Mouse (Mus musculus) kidney, embryonic 14.5 days (tissue): Measurements from ENCODE around the gene Lnx1. TPM values are rescaled to one million over a fixed set of nuclear protein-coding genes. Genes with fewer than 3 reads are reported as not detected.

ENCODE experiments used
- ATAC-seq: fragments of 200-750 bp; cut with Nextera tagmentation; 2 replicates; pipeline ENCODE4 v1.8.0; 2017; ENCODE audit warnings: moderate number of reproducible peaks, mild to moderate bottlenecking, moderate TSS enrichment, moderate library complexity; ENCODE audit not compliant: low FRiP score, low TSS enrichment
- H3K27ac ChIP-seq: fragments of 300-500 bp; sonication (generic); 2 replicates; pipeline ENCODE4 v1.5.1; 2014; ENCODE audit warnings: low read depth, mild to moderate bottlenecking, low read length, moderate library complexity, mixed read lengths
- H3K27me3 ChIP-seq: fragments of 300-500 bp; sonication (generic); 2 replicates; pipeline ENCODE4 v1.6.1; 2014; ENCODE audit warnings: mild to moderate bottlenecking, low read length; ENCODE audit not compliant: control insufficient read depth, insufficient read depth
- H3K36me3 ChIP-seq: fragments of 300-500 bp; sonication (generic); 2 replicates; pipeline ENCODE4 v1.6.1; 2014; ENCODE audit warnings: low read length, mixed read lengths; ENCODE audit not compliant: control insufficient read depth, insufficient read depth
- H3K4me1 ChIP-seq: fragments of 300-500 bp; sonication (generic); 2 replicates; pipeline ENCODE4 v1.6.1; 2014; ENCODE audit warnings: low read length, mixed read lengths; ENCODE audit not compliant: control insufficient read depth, insufficient read depth
- H3K4me2 ChIP-seq: fragments of 300-500 bp; sonication (generic); replicated peaks from 2 replicates; pipeline ENCODE4 v1.6.1; 2014; ENCODE audit warnings: low read depth, mild to moderate bottlenecking, low read length
- H3K4me3 ChIP-seq: fragments of 300-500 bp; sonication (generic); 2 replicates; pipeline ENCODE4 v1.5.1; 2014; ENCODE audit warnings: mild to moderate bottlenecking, low read length
- H3K9ac ChIP-seq: fragments of 300-500 bp; sonication (generic); 2 replicates; pipeline ENCODE4 v1.6.1; 2014; ENCODE audit warnings: low read depth, mild to moderate bottlenecking, low read length, moderate library complexity
- H3K9me3 ChIP-seq: fragments of 300-500 bp; sonication (generic); 2 replicates; pipeline ENCODE4 v1.6.1; 2016; ENCODE audit warnings: low read length; ENCODE audit not compliant: control insufficient read depth
- WGBS: fragments of 180-500 bp; shearing (Covaris S2); extraction: QIAGEN DNeasy Blood & Tissue Kit; methylation state at CpG from one replicate; pipeline ENCODE4 v1.1.7; 2014; 5-methylcytosine and 5-hydroxymethylcytosine counted together
- polyA plus RNA-seq: library from polyadenylated mRNA; unstranded; fragments of >200 nt; fragmentation: Nextera tagmentation; extraction: Ambion mirVana; gene quantifications from 2 replicates; pipeline ENCODE4 v1.2.1, GENCODE M21; 2014

Lnx1 gene
- polyA plus RNA-seq, 1 experiment from 2014 or later = 2.3 TPM

GRCm38 (mm10) chr5:74729567-74729966 is 26.9 kb upstream of the Lnx1 start:
- WGBS = 77% methylated on average over 6 of the region's 6 CpGs
- no peak overlapping the region for H3K9ac ChIP-seq
- H3K27ac ChIP-seq = no peak overlapping the region
- no peak for ATAC-seq
- no peak overlapping the region for H3K4me3 ChIP-seq
- no peaks in the 10 kb centered on the region; the same call in 1 of the 2 replicates for H3K9me3 ChIP-seq
- no peak overlapping the region for H3K4me2 ChIP-seq
- no peaks in the 10 kb centered on the region for H3K36me3 ChIP-seq
- H3K4me1 ChIP-seq = 0 out of 2 replicates have a peak, but pooled peaks cover 7% of the 10 kb centered on the region
- H3K27me3 ChIP-seq = 0 out of 2 replicates have a peak, but pooled peaks cover 2% of the 10 kb centered on the region

GRCm38 (mm10) chr5:74728186-74728585 is 25.5 kb upstream of the Lnx1 start:
- H3K4me1 ChIP-seq = no peaks in the 10 kb centered on the region
- H3K4me2 ChIP-seq = no peak overlapping the region
- no peaks in the 10 kb centered on the region for H3K36me3 ChIP-seq
- no peaks in the 10 kb centered on the region for H3K27me3 ChIP-seq
- ATAC-seq = no peak
- no peak overlapping the region for H3K4me3 ChIP-seq
- H3K27ac ChIP-seq = no peak overlapping the region
- no peaks in the 10 kb centered on the region; the same call in 1 of the 2 replicates for H3K9me3 ChIP-seq
- H3K9ac ChIP-seq = no peak overlapping the region
- WGBS = 39% methylated on average over 6 of the region's 6 CpGs

- no peak for ATAC-seq
- 76% methylated on average over 8 of the region's 8 CpGs for WGBS
These were observed 24.6 kb upstream of the Lnx1 start for GRCm38 (mm10) chr5:74727319-74727718.

GRCm38 (mm10) chr5:74725541-74725940 is 22.8 kb upstream of the Lnx1 start:
- no peak overlapping the region for H3K27ac ChIP-seq
- no peak overlapping the region for H3K4me3 ChIP-seq
- H3K4me1 ChIP-seq = no peaks in the 10 kb centered on the region
- H3K9ac ChIP-seq = no peak overlapping the region
- ATAC-seq = no peak
- 36% methylated on average over 4 of the region's 4 CpGs for WGBS
- H3K27me3 ChIP-seq = no peaks in the 10 kb centered on the region
- H3K4me2 ChIP-seq = no peak overlapping the region
- no peaks in the 10 kb centered on the region for H3K36me3 ChIP-seq
- no peaks in the 10 kb centered on the region; the same call in 1 of the 2 replicates for H3K9me3 ChIP-seq

More at GRCm38 (mm10) chr5:74727319-74727718, 24.6 kb upstream of the Lnx1 start:
- H3K4me2 ChIP-seq = no peak overlapping the region
- H3K27ac ChIP-seq = no peak overlapping the region
- H3K4me1 ChIP-seq = no peaks in the 10 kb centered on the region
- H3K27me3 ChIP-seq = no peaks in the 10 kb centered on the region
- H3K9me3 ChIP-seq = no peaks in the 10 kb centered on the region; the same call in 1 of the 2 replicates
- H3K4me3 ChIP-seq = no peak overlapping the region
- H3K9ac ChIP-seq = no peak overlapping the region
- H3K36me3 ChIP-seq = no peaks in the 10 kb centered on the region

GRCm38 (mm10) chr5:74721816-74722215 is 19.1 kb upstream of the Lnx1 start:
- H3K4me1 ChIP-seq = no peaks in the 10 kb centered on the region
- no peak overlapping the region for H3K27ac ChIP-seq
- no peak overlapping the region for H3K9ac ChIP-seq
- WGBS = 69% methylated on average over 3 of the region's 3 CpGs
- H3K36me3 ChIP-seq = no peaks in the 10 kb centered on the region
- no peak overlapping the region for H3K4me3 ChIP-seq
- no peaks in the 10 kb centered on the region; the same call in 1 of the 2 replicates for H3K9me3 ChIP-seq
- no peak overlapping the region for H3K4me2 ChIP-seq
- ATAC-seq = no peak
- no peaks in the 10 kb centered on the region for H3K27me3 ChIP-seq

GRCm38 (mm10) chr5:74720661-74721060 is 17.9 kb upstream of the Lnx1 start:
- ATAC-seq = no peak
- H3K36me3 ChIP-seq = no peaks in the 10 kb centered on the region
- H3K4me3 ChIP-seq = no peak overlapping the region
- no peak overlapping the region for H3K27ac ChIP-seq
- 71% methylated on average over 9 of the region's 9 CpGs for WGBS
- no peak overlapping the region for H3K9ac ChIP-seq
- no peaks in the 10 kb centered on the region for H3K27me3 ChIP-seq
- H3K9me3 ChIP-seq = no peaks in the 10 kb centered on the region; the same call in 1 of the 2 replicates
- H3K4me2 ChIP-seq = no peak overlapping the region
- no peaks in the 10 kb centered on the region for H3K4me1 ChIP-seq

- ATAC-seq = no peak
- Histone ChIP-seq H3K9me3 (no peaks in the 10 kb centered on the region), H3K4me3 (no peak overlapping the region), H3K27me3 (no peaks in the 10 kb centered on the region), H3K27ac (no peak overlapping the region), H3K4me2 (no peak overlapping the region), H3K9ac (no peak overlapping the region), H3K36me3 (no peaks in the 10 kb centered on the region), H3K4me1 (no peaks in the 10 kb centered on the region)
- WGBS = 25% methylated on average over 7 of the region's 7 CpGs
These were observed 13.5 kb upstream of the Lnx1 start for GRCm38 (mm10) chr5:74716165-74716564.

- WGBS = 77% methylated on average over 4 of the region's 4 CpGs
- Histone ChIP-seq H3K9ac (no peak overlapping the region), H3K4me2 (no peak overlapping the region), H3K4me1 (no peaks in the 10 kb centered on the region), H3K27me3 (no peaks in the 10 kb centered on the region), H3K27ac (no peak overlapping the region), H3K9me3 (no peaks in the 10 kb centered on the region), H3K36me3 (no peaks in the 10 kb centered on the region), H3K4me3 (no peak overlapping the region)
- no peak for ATAC-seq
These were observed 10.1 kb upstream of the Lnx1 start for GRCm38 (mm10) chr5:74712811-74713210.

GRCm38 (mm10) chr5:74711988-74712387 is 9.3 kb upstream of the Lnx1 start:
- no peaks in the 10 kb centered on the region for H3K4me1 ChIP-seq
- H3K9me3 ChIP-seq = no peaks in the 10 kb centered on the region
- H3K4me2 ChIP-seq = no peak overlapping the region
- H3K9ac ChIP-seq = no peak overlapping the region
- WGBS = 93% methylated on average over 2 of the region's 2 CpGs
- no peak overlapping the region for H3K27ac ChIP-seq
- H3K36me3 ChIP-seq = no peaks in the 10 kb centered on the region
- ATAC-seq = no peak
- no peak overlapping the region for H3K4me3 ChIP-seq
- H3K27me3 ChIP-seq = no peaks in the 10 kb centered on the region
